Mouse (Mus musculus): ENCODE measurements around the gene F11. TPM values are rescaled to one million over a fixed set of nuclear protein-coding genes. Genes with fewer than 3 reads are reported as not detected.

The F11 gene
- polyA plus RNA-seq, 1 experiment from 2014 or later = not detected

DNA sequence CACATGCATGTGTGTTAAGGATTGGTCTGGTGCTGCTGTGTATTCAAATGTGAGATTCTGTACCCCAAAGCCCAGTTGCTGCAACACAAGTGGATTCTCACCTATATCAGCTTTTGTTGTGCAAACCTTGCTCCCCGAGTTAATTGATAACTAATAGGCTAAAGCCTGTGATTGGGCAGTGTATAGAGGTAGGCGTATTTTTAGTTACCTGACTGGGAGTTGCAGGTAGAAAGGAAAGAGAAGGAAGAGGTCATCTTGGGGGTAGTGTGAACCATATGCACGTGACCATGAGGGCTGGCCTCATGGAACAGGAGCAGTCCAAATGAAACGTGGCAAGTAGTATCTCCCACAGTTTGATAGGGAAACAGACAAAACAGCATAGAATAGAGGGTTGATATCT is 3.1 kb upstream of the F11 start:
- 79% methylated on average over 4 of the region's 4 CpGs for WGBS (ENCODE audit: missing documents)
- no peaks in the 10 kb centered on the region for H3K36me3 ChIP-seq (ENCODE audit: inconsistent target)
- no peaks in the 10 kb centered on the region for H3K79me2 ChIP-seq (ENCODE audit: inconsistent target)
- H3K4me3 ChIP-seq (ENCODE audit: inconsistent target) = no peak overlapping the region
- H3K27ac ChIP-seq = no peak overlapping the region

DNA sequence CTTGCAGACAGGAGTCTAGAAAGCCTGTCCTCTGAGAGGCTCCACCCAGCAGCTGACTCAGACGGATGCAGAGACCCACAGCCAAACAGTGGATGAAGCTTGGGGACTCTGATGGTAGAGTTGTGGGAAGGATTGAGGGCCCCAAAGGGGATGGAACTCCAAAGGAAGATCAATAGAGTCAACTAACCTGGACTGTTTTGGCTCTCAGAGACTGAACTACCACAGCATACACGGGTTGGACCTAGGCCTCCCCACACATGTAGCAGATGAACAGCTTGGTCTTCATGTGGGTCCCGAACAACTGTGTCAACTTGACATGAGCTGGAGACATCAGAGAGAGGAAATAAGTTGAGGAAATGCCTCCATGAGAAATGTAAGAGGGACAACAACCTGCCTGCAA is 1.0 kb upstream of the F11 start:
- 83% methylated on average over 3 of the region's 3 CpGs for WGBS (ENCODE audit: missing documents)
- no peaks in the 10 kb centered on the region for H3K79me2 ChIP-seq (ENCODE audit: inconsistent target)
- H3K4me3 ChIP-seq (ENCODE audit: inconsistent target) = no peak overlapping the region
- H3K27ac ChIP-seq = no peak overlapping the region
- H3K36me3 ChIP-seq (ENCODE audit: inconsistent target) = no peaks in the 10 kb centered on the region

DNA sequence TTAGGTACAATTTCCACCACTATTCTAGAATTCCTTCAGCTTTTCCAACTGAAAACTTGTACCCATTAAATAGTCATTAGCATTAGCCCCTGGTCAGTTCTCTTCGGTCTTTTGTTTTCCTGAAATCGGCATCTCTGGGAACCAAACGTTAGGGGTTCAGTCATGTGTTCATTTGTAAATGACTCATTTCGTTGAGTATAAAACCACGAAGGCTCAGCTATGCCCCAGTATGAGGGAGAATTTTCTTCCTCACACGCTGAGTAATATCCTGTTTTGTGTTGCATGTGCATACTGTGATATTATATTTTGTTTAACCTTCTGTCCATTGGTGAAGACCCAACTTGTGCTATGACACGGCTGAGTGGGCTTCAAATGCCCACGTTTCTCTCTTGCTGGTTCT is 3.4 kb downstream of the F11 start:
- 75% methylated on average over 8 of the region's 8 CpGs for WGBS (ENCODE audit: missing documents)
- Histone ChIP-seq H3K79me2 (ENCODE audit: inconsistent target) (no peaks in the 10 kb centered on the region), H3K4me3 (ENCODE audit: inconsistent target) (no peak overlapping the region), H3K27ac (no peak overlapping the region), H3K36me3 (ENCODE audit: inconsistent target) (no peaks in the 10 kb centered on the region)

DNA sequence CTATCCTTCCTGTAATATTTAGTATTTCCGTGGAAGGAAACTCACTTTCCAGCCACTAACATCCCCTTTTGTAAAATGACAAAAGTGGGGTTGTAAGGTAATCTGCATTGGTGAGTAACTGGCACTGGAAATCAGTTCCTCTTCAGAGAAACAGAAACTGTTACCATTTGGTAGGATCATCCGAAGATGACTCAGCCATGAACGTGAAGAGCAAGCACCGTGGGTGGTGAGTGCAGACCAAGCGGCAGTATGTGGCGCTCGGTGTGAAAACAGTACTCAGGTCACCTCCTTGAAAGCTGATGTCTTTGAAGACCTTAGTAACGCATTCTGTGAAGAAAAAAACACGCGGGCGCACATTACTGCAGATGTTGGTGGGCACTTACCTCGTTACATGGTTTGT is 6.8 kb downstream of the F11 start:
- H3K4me3 ChIP-seq (ENCODE audit: inconsistent target) = no peak overlapping the region
- no peak overlapping the region for H3K27ac ChIP-seq
- H3K36me3 ChIP-seq (ENCODE audit: inconsistent target) = no peaks in the 10 kb centered on the region
- H3K79me2 ChIP-seq (ENCODE audit: inconsistent target) = no peaks in the 10 kb centered on the region
- WGBS (ENCODE audit: missing documents) = 83% methylated on average over 12 of the region's 12 CpGs

DNA sequence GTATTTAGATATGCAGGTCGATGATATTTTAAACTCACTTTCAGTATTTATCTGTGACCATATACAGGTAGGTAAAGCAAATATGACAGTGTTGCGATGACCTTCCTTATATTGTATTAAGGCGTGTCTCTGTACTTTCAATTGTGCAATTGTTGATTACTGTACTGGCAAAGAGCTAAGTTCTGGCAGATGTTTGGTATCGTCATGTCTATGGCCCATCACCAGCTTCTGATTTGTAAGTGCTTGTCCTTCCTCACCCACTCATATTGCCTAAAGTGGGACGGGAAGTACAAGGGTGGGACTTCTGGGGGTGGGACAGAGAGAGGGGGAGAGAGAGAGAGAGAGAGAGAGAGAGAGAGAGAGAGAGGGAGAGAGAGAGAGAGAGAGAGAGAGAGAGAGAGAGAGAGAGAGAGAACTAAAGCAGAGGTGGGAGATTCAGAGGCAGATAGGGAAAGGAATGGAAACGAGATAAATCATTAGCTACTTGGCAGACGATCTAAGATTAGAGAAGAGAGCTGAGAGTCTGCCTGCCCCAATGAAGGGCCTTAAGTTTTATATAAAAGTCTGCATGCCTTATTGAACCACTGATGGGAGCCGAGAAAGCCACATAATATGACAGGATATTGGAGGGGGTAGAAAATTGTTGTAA is 7.5 kb downstream of the F11 start:
- WGBS (ENCODE audit: missing documents) = 77% methylated on average over 7 of the region's 8 CpGs

DNA sequence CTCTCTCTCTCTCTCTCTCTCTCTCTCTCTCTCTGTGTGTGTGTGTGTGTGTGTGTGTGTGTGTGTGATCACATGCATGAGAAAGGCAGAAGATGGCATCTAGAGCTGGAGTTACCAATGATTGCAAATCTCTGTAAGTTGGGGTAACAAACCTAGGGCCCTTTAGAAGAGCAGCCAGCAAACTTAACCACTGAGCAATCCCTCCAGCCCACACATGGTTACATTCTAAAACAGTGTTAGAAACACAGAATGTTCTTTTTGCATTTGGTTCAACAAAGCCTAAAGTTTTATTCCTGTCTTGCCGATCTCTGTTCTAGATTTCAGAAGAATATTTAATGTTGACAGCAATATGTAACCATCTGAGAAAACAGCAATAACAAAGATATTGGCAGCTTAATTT is 8.2 kb downstream of the F11 start:
- WGBS (ENCODE audit: missing documents) = 94% methylated on average over 1 of the region's 1 CpGs
- Histone ChIP-seq H3K79me2 (ENCODE audit: inconsistent target) (no peaks in the 10 kb centered on the region), H3K4me3 (ENCODE audit: inconsistent target) (no peak overlapping the region), H3K36me3 (ENCODE audit: inconsistent target) (no peaks in the 10 kb centered on the region), H3K27ac (no peak overlapping the region)

More for the DNA sequence above, 7.5 kb downstream of the F11 start:
- Histone ChIP-seq H3K36me3 (ENCODE audit: inconsistent target) (no peaks in the 10 kb centered on the region), H3K4me3 (ENCODE audit: inconsistent target) (no peak overlapping the region), H3K79me2 (ENCODE audit: inconsistent target) (no peaks in the 10 kb centered on the region), H3K27ac (no peak overlapping the region)

DNA sequence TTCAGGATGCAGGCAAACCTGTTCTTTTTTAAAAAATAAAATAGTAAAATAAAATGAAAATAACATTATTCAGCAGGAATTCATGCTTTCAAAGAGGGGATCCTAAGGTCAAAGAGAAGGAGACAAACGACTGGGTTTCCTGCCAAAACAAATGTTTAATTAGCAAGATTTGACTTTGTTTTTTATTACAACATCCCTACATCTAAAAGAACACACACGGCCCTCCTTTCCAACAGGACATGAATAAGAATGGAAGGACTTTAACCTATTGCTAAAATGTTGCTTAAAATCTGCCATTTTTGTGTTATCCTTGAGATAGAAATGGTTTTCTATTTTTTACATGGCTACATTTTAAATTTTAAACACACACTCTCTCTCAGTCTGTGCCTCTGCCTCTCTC is 8.7 kb downstream of the F11 start:
- H3K27ac ChIP-seq = no peak overlapping the region
- WGBS (ENCODE audit: missing documents) = 75% methylated on average over 2 of the region's 2 CpGs
- no peaks in the 10 kb centered on the region for H3K79me2 ChIP-seq (ENCODE audit: inconsistent target)
- H3K4me3 ChIP-seq (ENCODE audit: inconsistent target) = no peak overlapping the region
- H3K36me3 ChIP-seq (ENCODE audit: inconsistent target) = no peaks in the 10 kb centered on the region

DNA sequence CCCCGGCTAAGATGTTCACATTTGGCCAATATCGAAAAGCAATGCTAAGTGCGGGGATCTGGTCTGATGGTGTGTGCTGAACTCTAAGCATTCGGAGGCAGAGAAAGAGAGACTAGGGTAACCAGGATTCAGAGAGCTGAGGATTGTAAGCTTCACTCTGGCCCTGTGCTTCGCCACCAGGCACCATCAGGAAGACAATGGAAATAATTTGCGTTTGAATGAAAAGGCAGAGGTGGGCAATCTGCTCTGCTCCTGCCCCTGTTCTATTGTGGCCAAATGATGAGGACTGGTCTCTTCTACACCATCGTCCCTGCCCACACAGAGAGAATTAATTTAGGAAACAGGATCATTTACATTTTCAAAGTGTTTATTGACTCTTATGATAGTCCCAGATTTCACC is 15.5 kb downstream of the F11 start:
- no peak overlapping the region for H3K27ac ChIP-seq
- 72% methylated on average over 7 of the region's 7 CpGs for WGBS (ENCODE audit: missing documents)
- H3K36me3 ChIP-seq (ENCODE audit: inconsistent target) = no peaks in the 10 kb centered on the region
- no peaks in the 10 kb centered on the region for H3K79me2 ChIP-seq (ENCODE audit: inconsistent target)
- H3K4me3 ChIP-seq (ENCODE audit: inconsistent target) = no peak overlapping the region

DNA sequence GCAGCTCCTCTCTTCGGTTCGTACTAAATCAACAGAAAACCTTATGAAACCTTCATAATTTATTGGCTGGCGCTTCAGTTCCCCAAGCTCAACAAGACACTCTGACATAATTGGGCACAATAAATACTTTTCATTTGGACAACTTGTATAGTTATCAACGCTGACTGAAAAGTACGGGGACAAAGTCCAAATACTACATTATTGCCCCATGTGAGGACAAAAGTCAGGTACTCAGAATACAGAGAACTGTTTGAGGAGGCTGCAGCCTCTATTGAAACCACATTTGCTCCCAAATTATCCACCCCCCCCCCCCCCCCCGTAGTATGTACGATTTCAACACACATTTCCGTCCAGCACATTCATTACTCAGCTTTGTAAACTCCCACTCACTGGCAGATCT is 22.5 kb downstream of the F11 start:
- Histone ChIP-seq H3K36me3 (ENCODE audit: inconsistent target) (no peaks in the 10 kb centered on the region), H3K4me3 (ENCODE audit: inconsistent target) (no peak overlapping the region), H3K79me2 (ENCODE audit: inconsistent target) (no peaks in the 10 kb centered on the region), H3K27ac (no peak overlapping the region)
- WGBS (ENCODE audit: missing documents) = 88% methylated on average over 5 of the region's 8 CpGs

DNA sequence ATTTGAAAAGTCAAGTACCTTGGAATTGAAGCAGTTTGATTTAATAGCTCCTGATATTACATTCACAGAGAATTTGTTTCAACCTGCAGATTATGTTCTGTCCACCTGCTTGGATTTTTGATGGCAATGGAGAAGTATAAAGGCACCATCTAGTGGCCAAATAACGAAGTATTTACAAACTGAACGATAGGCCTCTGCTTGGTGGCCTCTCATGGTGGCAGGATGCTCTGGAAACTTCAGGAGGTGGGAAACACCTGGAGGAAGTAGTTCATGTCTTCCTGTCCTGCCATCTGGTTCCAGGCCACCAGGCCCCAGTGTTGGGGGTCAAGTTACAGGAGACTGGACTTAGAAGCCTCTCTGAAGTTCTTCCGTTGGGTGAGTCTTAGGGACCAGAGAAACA is 23.5 kb downstream of the F11 start:
- WGBS (ENCODE audit: missing documents) = 29% methylated on average over 3 of the region's 3 CpGs

DNA sequence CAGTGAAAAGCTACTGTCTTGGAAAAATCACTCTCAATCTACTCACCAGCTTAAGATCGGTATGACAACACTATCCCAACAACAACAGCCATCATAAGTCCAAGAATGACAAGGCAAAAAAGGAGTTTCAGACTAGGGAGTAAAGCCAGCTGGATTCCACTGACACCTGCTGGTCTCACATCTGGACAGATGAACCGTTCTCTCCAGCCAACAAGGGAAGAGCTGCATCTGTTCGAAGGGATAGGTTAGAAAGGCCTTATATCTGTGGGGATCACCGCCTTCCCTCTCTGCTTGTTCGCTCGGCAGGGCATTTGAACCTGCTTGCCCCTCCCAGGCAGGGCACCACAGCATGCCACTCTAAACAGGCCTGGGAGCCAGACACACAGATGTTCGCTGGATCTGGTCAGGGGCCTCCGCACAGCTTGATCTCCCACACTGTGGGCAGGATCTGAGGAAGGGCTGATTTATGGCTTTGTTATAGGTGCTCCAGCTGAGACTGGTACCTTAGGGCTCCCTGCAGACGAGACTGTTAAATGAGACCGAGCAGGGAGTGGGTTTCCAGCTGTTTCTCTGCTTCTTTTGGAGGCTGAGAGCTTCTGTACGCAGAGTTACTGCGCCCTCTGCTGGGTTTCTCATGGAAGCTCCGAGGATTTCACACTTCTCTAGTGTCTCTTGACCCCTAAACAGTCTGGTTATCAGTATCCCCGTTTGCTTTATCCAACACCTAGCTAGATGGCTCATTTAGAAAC is 25.5 kb downstream of the F11 start:
- H3K36me3 ChIP-seq (ENCODE audit: inconsistent target) = no peaks in the 10 kb centered on the region
- H3K79me2 ChIP-seq (ENCODE audit: inconsistent target) = no peaks in the 10 kb centered on the region
- no peak overlapping the region for H3K4me3 ChIP-seq (ENCODE audit: inconsistent target)
- 31% methylated on average over 14 of the region's 14 CpGs for WGBS (ENCODE audit: missing documents)
- H3K27ac ChIP-seq = no peak overlapping the region

More for the DNA sequence above, 23.5 kb downstream of the F11 start:
- Histone ChIP-seq H3K36me3 (ENCODE audit: inconsistent target) (no peaks in the 10 kb centered on the region), H3K27ac (no peak overlapping the region), H3K4me3 (ENCODE audit: inconsistent target) (no peak overlapping the region), H3K79me2 (ENCODE audit: inconsistent target) (no peaks in the 10 kb centered on the region)

DNA sequence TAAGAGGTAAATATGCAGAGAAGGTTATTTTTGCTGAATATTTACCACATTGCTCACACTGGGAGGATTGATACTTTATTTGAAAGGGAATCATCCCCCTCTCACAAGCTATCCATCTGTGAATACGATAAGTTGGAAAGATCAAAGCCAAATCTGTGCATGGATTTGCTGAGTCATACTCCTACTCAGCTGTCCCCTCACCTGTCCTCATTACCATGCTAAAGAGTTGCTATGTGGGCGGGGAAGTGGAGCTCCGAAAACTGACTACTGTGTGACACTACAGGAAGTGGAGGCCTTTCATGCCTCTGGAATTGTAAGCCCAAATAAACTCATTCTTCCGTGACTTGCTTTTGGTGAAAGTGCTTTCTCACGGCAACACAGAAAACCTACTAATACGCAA is 26.6 kb downstream of the F11 start:
- Histone ChIP-seq H3K27ac (no peak overlapping the region), H3K4me3 (ENCODE audit: inconsistent target) (no peak overlapping the region), H3K79me2 (ENCODE audit: inconsistent target) (no peaks in the 10 kb centered on the region), H3K36me3 (ENCODE audit: inconsistent target) (no peaks in the 10 kb centered on the region)
- 88% methylated on average over 6 of the region's 6 CpGs for WGBS (ENCODE audit: missing documents)

DNA sequence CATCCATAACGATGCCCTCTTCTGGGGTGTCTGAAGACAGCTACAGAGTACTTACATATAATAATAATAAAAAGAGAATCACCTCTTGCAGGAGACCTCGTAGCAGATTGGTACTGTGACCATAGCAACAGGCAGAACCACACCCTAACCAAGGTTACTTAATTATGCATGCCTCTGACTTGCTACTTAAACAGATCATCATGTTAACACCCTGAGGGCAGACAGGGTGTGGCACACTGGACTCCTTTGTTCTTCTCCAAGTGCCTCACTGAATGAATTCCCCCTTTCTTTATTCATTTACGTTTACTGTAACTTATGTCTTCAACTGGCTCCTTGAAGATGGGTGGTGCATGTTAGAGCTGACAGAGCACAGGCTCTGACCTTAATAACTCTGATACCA is 28.6 kb downstream of the F11 start:
- Histone ChIP-seq H3K4me3 (ENCODE audit: inconsistent target) (no peak overlapping the region), H3K36me3 (ENCODE audit: inconsistent target) (no peaks in the 10 kb centered on the region), H3K27ac (no peak overlapping the region), H3K79me2 (ENCODE audit: inconsistent target) (no peaks in the 10 kb centered on the region)
- 60% methylated on average over 3 of the region's 3 CpGs for WGBS (ENCODE audit: missing documents)

DNA sequence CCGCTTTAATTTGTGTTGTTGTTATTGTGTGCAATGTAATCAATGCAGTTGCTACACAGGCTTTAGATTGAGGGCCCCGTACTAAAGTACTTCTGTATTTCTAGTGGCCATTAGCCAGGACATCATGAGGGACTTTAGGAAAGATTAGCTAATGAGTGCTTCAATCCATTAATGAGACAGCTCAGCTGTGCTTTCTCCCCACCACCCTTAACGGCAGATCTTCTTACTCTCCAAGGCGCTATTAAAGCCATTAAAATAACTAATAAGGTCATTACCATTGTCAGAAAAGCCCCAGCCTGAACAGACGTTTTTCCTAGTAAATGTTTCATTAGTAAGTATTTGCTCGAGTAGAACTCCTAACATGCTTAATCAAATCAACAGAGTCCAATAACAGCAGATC is 59.4 kb downstream of the F11 start:
- Histone ChIP-seq H3K4me3 (ENCODE audit: inconsistent target) (no peak overlapping the region), H3K27ac (no peak overlapping the region), H3K79me2 (ENCODE audit: inconsistent target) (no peaks in the 10 kb centered on the region), H3K36me3 (ENCODE audit: inconsistent target) (no peaks in the 10 kb centered on the region)
- 93% methylated on average over 6 of the region's 6 CpGs for WGBS (ENCODE audit: missing documents)

DNA sequence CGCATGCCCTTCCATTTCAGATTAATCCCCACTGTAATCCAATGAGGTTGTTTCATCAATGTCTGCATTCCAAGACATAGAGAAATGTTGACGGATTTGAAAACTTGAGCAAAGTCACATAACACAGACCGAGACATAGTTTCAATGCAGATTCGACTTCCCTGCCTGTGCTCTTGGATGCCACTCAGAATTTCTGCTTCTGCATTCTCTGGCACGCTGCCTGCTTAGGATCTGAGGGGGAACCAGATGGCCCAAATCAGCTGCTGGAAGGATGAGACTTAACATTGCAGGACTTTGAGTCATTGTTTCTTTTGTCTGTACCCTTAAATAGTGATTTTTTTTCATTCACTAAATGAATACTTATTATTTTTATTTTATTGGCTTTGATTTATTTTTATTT is 60.2 kb downstream of the F11 start:
- WGBS (ENCODE audit: missing documents) = 88% methylated on average over 5 of the region's 5 CpGs
- H3K36me3 ChIP-seq (ENCODE audit: inconsistent target) = no peaks in the 10 kb centered on the region
- H3K4me3 ChIP-seq (ENCODE audit: inconsistent target) = no peak overlapping the region
- no peak overlapping the region for H3K27ac ChIP-seq
- no peaks in the 10 kb centered on the region for H3K79me2 ChIP-seq (ENCODE audit: inconsistent target)

DNA sequence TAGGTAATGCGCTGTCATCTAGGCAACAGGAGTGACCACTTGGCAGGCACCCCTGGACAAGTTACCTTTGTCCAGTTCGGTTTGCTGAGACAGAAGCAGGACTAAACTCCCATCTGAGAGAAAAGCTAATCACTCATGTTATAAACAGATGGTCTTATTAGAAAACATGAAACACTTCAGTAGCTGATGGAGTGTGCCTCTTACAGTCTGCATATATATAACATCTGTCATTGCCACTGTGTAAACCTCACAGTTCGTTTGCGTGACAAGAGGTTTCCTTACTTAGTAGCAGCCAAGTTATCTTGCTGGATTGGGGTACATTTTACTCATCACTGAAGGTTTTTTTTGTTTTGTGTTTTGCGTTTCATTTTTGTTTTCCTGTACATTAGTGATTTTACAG is 64.5 kb downstream of the F11 start:
- 85% methylated on average over 5 of the region's 5 CpGs for WGBS (ENCODE audit: missing documents)
- no peak overlapping the region for H3K27ac ChIP-seq
- H3K4me3 ChIP-seq (ENCODE audit: inconsistent target) = no peak overlapping the region
- H3K36me3 ChIP-seq (ENCODE audit: inconsistent target) = no peaks in the 10 kb centered on the region
- H3K79me2 ChIP-seq (ENCODE audit: inconsistent target) = no peaks in the 10 kb centered on the region
